Mouse (Mus musculus) ovary, postnatal 36 days (tissue): ENCODE data around the gene Sema4a.

ENCODE experiments used
- DNase-seq: peaks from one replicate; pipeline ENCODE4 v3.0.0; 2022; ENCODE audit warnings: low spot score, mixed read lengths

The Sema4a gene

GRCm38 (mm10) chr3:88427342-88427905, 33.6 kb downstream of the Sema4a start:
- no peak for DNase-seq

GRCm38 (mm10) chr3:88425708-88426420, 35.1 kb downstream of the Sema4a start:
- no peak for DNase-seq

GRCm38 (mm10) chr3:88425330-88425689, 35.7 kb downstream of the Sema4a start:
- no peak for DNase-seq

GRCm38 (mm10) chr3:88424605-88425329, 36.2 kb downstream of the Sema4a start, which contains the start of gene Slc25a44:
TSS of gene Slc25a44 (minus strand) at chr3:88425139.
- peak; percentile 84 for DNase-seq

GRCm38 (mm10) chr3:88422020-88422720, 38.8 kb downstream of the Sema4a start:
- DNase-seq: no peak

GRCm38 (mm10) chr3:88420771-88421170, 40.2 kb downstream of the Sema4a start:
- no peak for DNase-seq

- DNase-seq: no peak
Observed at GRCm38 (mm10) chr3:88418016-88418415, 43.0 kb downstream of the Sema4a start.

- no peak for DNase-seq
Observed at GRCm38 (mm10) chr3:88415668-88416067, 45.3 kb downstream of the Sema4a start.

- DNase-seq: no peak
Observed at GRCm38 (mm10) chr3:88412636-88413035, 48.3 kb downstream of the Sema4a start.

GRCm38 (mm10) chr3:88411681-88412080, 49.3 kb downstream of the Sema4a start:
- no peak for DNase-seq

- no peak for DNase-seq
Observed at GRCm38 (mm10) chr3:88410645-88411031, 50.3 kb downstream of the Sema4a start.

- peak; percentile 92 for DNase-seq
Observed at GRCm38 (mm10) chr3:88409741-88410644, 51.0 kb downstream of the Sema4a start, which contains the start of gene Pmf1. TSS of gene Pmf1 (minus strand) at chr3:88410331.

GRCm38 (mm10) chr3:88408953-88409352, 52.0 kb downstream of the Sema4a start:
- no peak for DNase-seq

- DNase-seq: no peak
Observed at GRCm38 (mm10) chr3:88407529-88407928, 53.5 kb downstream of the Sema4a start.

- peak; percentile 41 for DNase-seq
Observed at GRCm38 (mm10) chr3:88407090-88407489, 53.9 kb downstream of the Sema4a start.

GRCm38 (mm10) chr3:88403522-88404230, 57.3 kb downstream of the Sema4a start:
- peak; percentile 1 for DNase-seq

GRCm38 (mm10) chr3:88398666-88399065, 62.3 kb downstream of the Sema4a start:
- no peak for DNase-seq

GRCm38 (mm10) chr3:88395742-88396141, 65.2 kb downstream of the Sema4a start:
- DNase-seq: no peak

GRCm38 (mm10) chr3:88395288-88395687, 65.7 kb downstream of the Sema4a start:
- no peak for DNase-seq

- DNase-seq: no peak
Observed at GRCm38 (mm10) chr3:88393776-88394375, 67.1 kb downstream of the Sema4a start.
